Mouse (Mus musculus) G1E (cell line): ENCODE data around the gene Lrrc55.

ENCODE experiments used
- CTCF ChIP-seq: IDR thresholded peaks from 2 replicates; pipeline ENCODE4 v1.5.1; 2012; ENCODE audit warnings: low read depth, low read length, inconsistent platforms, mixed read lengths
- TAL1 ChIP-seq: conservative IDR thresholded peaks from 2 replicates; pipeline ENCODE4 v1.6.1; 2012; ENCODE audit warnings: low read depth, low read length, inconsistent platforms, mixed read lengths

GRCm38 (mm10) chr2:85136089-85136488 lies 60.9 kb downstream of the Lrrc55 start, which contains the start of gene Aplnr:
- TF ChIP-seq TAL1 (no peak), CTCF (no peak)
